Mouse (Mus musculus) liver, adult 2 months (tissue): ENCODE measurements around the gene Trub2.

Experiments used
- CTCF ChIP-seq: fragments of 200-500 bp; IDR thresholded peaks from 2 replicates; pipeline ENCODE4 v1.5.1; 2011; ENCODE audit warnings: low read depth, low read length, control low read depth
- POLR2A ChIP-seq: fragments of 200-500 bp; IDR thresholded peaks from 2 replicates; pipeline ENCODE4 v1.6.1; 2011; ENCODE audit warnings: low read length, control low read depth; ENCODE audit not compliant: insufficient read depth; ENCODE audit errors: extremely low read depth

DNA sequence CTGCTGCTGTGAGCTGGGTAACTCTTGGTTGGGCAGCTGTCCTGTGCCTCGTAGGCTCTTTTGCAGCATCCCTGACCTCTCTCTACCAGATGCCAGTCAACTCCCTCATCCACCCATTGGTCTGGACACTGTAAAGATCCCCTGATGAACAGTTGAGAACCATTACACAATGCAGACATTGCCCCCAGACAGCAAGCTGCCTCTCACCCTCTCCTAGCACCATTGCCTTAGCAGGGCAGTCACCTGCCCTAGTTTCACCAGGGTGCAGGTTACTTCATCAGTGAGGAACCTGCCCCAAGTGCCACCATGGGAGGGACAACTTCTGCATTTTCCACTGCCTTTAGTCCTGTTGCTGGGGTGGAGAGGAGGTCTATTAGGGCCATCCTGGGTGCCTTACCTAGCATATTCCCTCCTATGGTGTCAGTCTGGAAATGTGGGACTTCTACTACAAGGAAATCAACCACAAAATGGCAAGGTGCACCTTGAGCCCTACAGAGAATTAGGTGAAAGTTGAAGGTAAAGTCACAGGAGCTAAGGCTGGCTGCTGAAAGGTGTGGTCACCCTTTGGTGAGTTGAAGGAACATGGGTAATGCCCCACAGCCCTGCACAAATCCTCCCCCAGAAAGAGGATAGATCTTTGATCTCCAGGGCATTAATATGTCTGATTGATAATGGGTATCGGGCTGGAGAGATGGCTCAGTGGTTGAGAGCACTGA is 4.6 kb upstream of the Trub2 start:
- TF ChIP-seq CTCF: no peak
- no peak for TF ChIP-seq POLR2A
